Mouse (Mus musculus): ENCODE data around the gene Ror1.

Gene Ror1

DNA sequence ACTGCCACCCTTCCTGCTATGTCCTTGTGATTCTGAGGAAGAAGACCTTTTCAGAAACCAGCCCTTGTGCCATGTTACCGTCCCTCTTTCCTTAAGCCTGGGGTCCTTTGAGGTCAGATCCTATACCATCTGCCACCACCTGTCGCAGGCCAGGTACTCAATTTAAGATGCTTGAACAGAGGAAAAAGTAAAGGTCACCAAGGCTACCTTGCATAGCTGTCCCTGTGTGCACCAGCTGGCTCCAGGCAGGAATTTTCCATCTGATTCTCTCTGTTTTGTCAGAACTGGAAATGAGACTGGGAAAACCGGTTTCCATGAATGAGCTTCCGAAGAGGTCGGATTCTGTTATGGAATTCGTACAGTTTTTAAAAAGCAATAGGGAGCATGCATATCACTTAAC is 294.8 kb downstream of the Ror1 start:
- DNase-seq (ENCODE audit: low spot score) = no peak

DNA sequence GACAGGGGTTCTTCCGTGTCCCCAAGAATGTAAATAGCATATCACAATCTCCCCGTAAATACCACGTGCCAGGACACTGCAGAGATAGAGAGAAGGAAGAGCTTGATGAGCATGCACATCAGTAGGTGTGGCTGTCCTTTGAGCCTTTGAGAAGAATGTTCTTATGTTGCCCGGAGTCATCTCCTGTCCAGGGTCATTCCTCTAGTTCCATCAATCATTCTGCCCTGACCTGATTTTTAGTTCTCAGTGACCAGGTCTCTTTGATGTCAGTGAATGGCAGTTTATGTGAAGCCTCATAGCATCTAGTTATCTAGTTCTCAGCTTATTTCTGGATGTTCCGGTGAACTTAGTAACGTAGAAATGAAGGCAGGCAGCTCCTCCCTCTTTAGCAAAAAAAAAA is 295.4 kb downstream of the Ror1 start:
- DNase-seq (ENCODE audit: low spot score) = no peak

GRCm38 (mm10) chr4:100393374-100394061 is 297.9 kb downstream of the Ror1 start:
- no peak for DNase-seq (ENCODE audit: low spot score)

DNA sequence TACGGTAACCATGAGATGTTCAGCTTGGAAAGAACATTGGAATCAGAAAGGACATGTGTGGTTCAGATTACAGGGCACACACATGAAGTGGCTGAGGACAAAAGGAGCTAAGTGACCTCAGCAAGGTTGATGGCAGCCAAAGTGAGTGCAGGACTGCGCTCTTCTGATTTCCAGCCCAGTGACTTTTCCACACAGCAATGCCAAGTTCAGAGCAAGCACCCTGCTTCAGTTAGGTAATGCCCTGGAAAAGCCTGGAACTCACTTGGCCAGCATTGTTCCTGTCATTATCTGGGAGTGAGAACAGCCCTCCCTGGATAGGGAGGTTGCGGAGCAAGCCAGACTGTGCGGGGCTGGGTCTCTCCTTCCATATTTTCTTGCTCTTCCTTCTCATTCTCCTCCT is 299.8 kb downstream of the Ror1 start:
- DNase-seq (ENCODE audit: low spot score) = no peak

GRCm38 (mm10) chr4:100398079-100398478 is 302.5 kb downstream of the Ror1 start:
- DNase-seq (ENCODE audit: low spot score) = peak; percentile 58

GRCm38 (mm10) chr4:100401078-100401477 is 305.5 kb downstream of the Ror1 start:
- DNase-seq (ENCODE audit: low spot score) = no peak

GRCm38 (mm10) chr4:100401581-100402470 is 306.2 kb downstream of the Ror1 start:
- no peak for DNase-seq (ENCODE audit: low spot score)

GRCm38 (mm10) chr4:100407261-100407874 is 311.8 kb downstream of the Ror1 start:
- DNase-seq (ENCODE audit: low spot score) = peak; percentile 89

GRCm38 (mm10) chr4:100409521-100409920 is 313.9 kb downstream of the Ror1 start:
- no peak for DNase-seq (ENCODE audit: low spot score)

DNA sequence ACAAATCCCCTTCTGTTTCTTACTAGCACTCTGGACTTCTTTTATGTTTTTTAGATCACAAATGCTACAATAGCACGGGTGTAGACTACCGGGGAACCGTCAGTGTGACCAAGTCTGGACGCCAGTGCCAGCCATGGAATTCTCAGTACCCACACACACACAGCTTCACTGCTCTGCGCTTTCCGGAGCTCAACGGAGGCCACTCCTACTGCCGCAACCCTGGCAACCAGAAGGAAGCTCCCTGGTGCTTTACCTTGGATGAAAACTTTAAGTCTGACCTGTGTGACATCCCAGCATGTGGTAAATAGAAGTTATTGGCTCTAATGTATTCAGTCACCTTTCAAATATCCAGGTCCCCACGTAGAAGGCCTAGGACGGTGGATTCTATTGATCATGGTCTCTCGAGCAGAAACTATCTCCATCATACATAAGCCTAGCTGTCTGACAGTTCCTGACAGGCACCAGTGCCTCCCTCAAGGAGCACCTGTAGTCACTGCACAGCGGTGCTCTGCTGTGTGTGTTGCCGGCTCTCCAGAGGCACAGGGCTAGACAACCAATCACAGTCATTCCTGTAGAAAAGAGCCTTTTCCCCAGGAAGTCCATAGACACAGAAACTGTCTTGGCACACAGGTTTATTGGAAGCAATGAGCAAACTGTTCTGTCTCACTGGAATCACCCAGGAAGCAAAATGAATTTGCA is 316.4 kb downstream of the Ror1 start:
- DNase-seq (ENCODE audit: low spot score) = no peak

- no peak for DNase-seq (ENCODE audit: low spot score)
These were observed 327.2 kb downstream of the Ror1 start for GRCm38 (mm10) chr4:100422756-100423155.

GRCm38 (mm10) chr4:100426101-100426500 is 330.5 kb downstream of the Ror1 start:
- DNase-seq (ENCODE audit: low spot score) = no peak

GRCm38 (mm10) chr4:100429371-100429900 is 333.8 kb downstream of the Ror1 start:
- DNase-seq (ENCODE audit: low spot score) = no peak

GRCm38 (mm10) chr4:100435281-100436168 is 339.9 kb downstream of the Ror1 start:
- peak; percentile 40 for DNase-seq (ENCODE audit: low spot score)

DNA sequence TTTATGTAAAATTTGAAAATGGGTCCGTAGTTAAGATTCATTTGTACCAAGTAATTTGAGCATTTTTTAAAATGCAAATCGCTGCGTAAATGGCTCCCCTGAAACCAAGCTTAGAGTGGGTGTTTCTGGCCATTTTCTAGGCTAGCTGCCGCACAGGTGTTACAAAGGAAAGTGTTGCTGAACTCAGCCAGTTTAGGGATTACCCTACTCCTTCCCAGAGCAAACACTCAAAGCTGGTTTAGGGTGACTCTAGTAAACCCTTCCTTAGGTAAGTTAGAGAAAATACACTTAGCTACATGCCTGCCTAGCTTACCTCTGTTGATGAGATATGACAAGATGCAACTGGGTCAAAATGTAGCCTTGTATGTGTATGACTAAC is 340.6 kb downstream of the Ror1 start:
- DNase-seq (ENCODE audit: low spot score) = peak; percentile 15

GRCm38 (mm10) chr4:100446897-100447296 is 351.3 kb downstream of the Ror1 start:
- no peak for DNase-seq (ENCODE audit: low spot score)

DNA sequence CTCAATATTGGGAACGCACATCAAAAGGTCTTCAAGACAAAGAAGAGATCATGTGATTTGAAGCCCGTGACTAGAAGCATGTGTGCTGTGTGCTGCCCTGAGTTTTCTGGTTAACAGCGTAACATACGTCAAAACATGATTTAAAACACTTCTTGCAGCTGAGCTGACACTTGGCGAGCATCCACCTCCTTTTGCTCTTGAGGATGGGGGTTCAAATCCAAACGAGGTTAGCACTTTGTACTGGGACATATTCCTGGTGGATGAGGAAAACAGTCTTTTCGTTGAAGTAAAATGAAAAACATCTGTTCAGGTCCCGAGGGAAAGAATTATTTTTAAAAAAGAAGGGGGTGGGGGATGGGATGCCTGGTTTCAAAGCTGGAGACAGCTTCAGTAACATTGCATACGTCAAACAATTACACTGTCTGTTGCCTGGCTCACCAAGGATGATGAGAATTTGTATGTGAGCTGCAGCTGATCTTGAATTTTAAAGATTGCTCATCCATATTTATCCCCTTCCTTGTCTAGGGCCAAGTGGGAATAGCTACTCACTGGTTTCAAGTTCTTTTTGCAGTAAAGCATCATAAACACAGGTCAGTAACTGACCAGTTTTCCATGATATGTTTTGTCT is 367.0 kb downstream of the Ror1 start:
- peak; percentile 69 for DNase-seq (ENCODE audit: low spot score)

DNA sequence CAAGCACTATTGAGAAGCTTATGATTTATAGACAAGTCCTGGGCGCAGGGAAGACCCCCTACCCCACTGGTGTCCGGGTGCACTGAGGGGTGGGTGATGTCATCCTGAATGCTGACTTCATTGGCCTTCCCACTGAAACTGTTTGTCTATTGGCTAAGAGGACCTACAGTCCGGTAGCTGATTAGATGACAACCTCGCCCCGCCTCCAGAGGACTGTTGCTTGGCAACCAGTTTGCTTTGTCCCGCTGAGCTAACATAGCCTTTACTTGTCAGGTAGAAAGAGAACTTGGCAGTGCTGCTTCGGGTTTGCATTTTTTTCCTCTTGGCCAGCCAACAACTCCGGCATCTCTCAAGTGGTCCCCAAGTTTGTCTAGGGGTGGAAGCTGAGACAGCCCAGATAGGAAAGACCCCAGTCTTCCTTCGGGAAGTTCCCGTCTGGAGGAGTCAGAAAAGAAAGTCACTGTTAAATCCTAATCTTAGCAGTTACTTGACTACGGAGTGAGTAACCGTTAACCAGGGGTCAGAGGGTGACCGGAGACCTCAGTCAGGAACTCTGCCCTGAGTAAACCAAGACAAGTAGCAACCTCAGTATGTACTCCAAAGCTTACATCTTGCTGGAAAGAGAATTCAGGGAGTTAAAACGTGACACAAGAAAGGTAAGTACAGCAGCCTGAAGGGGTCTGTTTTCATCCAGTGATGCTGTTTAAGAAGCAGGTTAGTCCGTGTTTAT is 383.2 kb downstream of the Ror1 start, which contains the start of gene Ube2u:
TSS of gene Ube2u (plus strand) at position 258 of the 730 bp plus-strand sequence.
- DNase-seq (ENCODE audit: low spot score) = peak; percentile 87

DNA sequence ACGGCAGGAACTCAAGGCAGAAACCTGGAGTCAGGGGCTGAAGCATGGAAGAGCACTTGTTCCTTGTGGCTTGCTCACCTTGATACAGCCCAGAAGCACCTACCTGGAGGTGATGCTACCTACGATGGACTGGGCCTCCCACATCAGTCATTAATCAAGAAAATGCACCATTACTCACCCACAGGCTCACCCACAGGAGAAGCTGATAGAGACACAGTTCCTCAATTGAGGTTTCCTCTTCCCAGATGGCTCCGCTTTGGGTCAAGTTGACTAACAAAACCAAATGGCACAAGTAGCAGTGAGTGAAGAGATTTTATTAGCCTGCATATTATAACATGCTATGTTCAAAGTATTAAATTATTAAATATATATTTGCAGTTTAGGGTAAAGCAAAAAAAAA is 392.9 kb downstream of the Ror1 start:
- no peak for DNase-seq (ENCODE audit: low spot score)

All from embryo, embryonic 10.5 days (tissue).